Mouse (Mus musculus): Measurements from ENCODE around the gene Uhrf1. TPM values are rescaled to one million over a fixed set of nuclear protein-coding genes. Genes with fewer than 3 reads are reported as not detected.

The Uhrf1 gene
- polyA plus RNA-seq, 1 experiment = 22.6 TPM

DNA sequence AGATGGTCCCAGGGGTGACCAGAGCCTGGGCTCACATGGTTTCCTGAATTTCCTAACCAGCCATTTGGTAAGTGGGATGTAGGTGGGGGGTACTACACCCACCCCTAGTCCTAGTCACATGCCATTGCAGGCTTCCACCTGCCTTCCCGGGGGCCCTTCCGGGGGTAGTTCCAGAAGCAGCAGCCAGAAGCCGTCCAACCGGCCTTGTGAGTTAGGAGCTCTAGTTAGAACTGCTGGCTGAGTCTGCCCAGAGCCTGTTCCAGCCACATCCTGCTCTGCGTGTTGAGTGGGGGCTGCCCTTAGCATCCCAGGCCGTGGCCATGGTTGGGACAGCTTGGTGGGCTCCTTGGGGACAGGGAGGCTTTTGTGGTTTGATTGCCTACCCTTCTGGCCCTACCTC, 5.0 kb downstream of the Uhrf1 start:
- no peaks in the 10 kb centered on the region for H3K27me3 ChIP-seq (replicated peaks)
- H3K36me3 ChIP-seq (replicated peaks; ENCODE audit: low read length) = peaks cover 74% of the 10 kb centered on the region
- H3K9me3 ChIP-seq = no peaks in the 10 kb centered on the region
- no peak overlapping the region for H3K4me3 ChIP-seq (replicated peaks)
- H3K4me1 ChIP-seq = peaks cover 59% of the 10 kb centered on the region
- no peak for TF ChIP-seq GATA1 (IDR thresholded peaks at IDR 0.05; ENCODE audit: borderline replicate concordance, low read length)
- TF ChIP-seq FLI1 (IDR thresholded peaks at IDR 0.05; ENCODE audit: low read length) = no peak

DNA sequence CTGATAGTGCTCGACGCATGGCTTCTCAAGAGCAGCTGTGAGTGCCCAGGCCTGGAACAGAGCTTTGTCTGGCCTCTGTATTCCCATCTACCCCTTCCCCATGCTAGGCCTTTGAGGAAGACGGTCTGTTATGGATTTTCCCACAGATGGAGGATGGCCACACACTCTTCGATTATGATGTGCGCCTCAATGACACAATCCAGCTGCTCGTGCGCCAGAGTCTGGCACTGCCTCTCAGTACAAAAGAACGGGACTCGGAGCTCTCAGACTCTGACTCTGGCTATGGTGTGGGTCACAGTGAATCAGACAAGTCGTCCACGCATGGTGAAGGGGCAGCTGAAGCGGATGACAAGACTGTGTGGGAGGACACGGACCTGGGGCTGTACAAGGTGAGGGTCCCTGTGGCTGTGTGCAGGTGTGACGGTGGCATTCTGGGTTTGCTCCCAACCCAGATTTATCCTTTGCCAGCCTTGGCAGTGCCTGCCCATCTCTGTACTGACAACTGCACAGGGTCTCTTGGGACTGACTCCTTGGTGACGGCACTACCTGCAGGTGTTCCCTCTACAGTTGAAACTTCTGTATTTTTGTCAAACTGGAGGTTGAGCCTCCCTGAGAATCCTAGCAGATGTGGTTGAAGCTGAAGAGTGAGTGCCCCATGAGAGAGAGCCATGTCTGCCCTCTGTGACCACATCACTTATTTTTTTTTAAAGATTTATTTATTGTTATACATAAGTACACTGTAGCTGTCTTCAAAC, 6.2 kb downstream of the Uhrf1 start:
- H3K9me3 ChIP-seq = no peaks in the 10 kb centered on the region
- peaks cover 51% of the 10 kb centered on the region for H3K4me1 ChIP-seq
- H3K36me3 ChIP-seq (replicated peaks; ENCODE audit: low read length) = peaks cover 87% of the 10 kb centered on the region
- no peak for TF ChIP-seq GATA1 (IDR thresholded peaks at IDR 0.05; ENCODE audit: borderline replicate concordance, low read length)
- no peak for TF ChIP-seq FLI1 (IDR thresholded peaks at IDR 0.05; ENCODE audit: low read length)
- H3K27me3 ChIP-seq (replicated peaks) = no peaks in the 10 kb centered on the region
- no peak overlapping the region for H3K4me3 ChIP-seq (replicated peaks)

DNA sequence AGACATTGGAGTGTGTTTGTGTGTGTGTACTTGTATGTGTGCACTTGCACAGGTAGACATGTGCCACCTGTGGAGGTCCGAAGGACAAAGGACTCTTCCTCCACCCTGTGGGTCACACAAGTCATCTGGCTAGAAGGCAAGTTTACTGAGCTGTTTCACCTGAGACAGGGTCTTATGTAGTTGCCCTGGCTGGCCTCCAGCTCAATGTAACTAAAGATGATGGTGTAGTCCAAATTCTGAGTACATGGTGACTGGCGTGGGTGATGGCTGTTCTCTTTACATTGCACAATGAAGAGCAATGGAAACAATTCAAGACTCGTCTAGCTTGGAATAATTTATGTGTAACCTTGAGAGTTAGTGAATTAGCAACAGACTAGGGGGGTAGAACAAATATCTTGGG, 21.3 kb downstream of the Uhrf1 start:
- Histone ChIP-seq H3K9me3 (no peaks in the 10 kb centered on the region), H3K27me3 (replicated peaks) (no peaks in the 10 kb centered on the region), H3K4me3 (replicated peaks) (peak overlapping the region; percentile 42), H3K36me3 (replicated peaks; ENCODE audit: low read length) (peaks cover 43% of the 10 kb centered on the region), H3K4me1 (peaks cover 41% of the 10 kb centered on the region)
- TF ChIP-seq FLI1 (IDR thresholded peaks at IDR 0.05; ENCODE audit: low read length) (no peak), GATA1 (IDR thresholded peaks at IDR 0.05; ENCODE audit: borderline replicate concordance, low read length) (no peak)

DNA sequence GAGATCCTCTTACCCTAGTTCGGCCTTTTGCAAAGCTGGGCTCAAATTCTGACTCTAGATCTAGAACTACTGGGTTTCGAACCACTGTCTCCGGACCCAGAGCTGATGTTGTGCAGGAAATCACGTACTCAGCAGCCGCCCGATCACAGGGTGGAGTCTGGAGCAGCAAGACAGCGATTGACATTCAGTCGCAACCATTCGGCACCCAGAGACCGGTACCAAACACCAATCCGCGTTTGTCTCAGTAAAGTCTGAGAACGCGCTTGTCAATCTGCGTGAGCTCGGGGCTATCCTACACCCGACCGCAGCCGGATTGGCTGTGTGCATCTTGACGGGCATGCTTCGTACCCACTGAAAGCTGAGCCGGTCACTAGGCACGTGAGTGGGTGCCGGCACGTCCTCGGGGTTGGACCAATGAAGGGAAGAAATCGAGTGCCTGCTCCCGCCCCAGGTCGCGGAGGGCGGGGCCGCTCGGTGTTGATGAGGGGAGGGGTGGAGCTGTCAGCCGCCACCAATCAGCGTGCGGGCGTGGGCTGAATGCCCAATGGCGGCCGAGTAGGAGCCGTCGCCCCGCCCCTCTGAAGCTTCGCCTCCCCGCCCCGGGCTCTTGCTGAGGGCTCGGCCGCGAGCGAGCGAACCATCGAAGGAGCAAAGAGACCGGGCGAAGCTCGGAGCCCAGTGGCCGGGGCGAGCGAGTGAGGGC, 22.5 kb downstream of the Uhrf1 start, which contains the start of gene Kdm4b:
Gene Kdm4b (plus strand): TSS at position 613 of the 703 bp plus-strand sequence.
- H3K27me3 ChIP-seq (replicated peaks) = no peaks in the 10 kb centered on the region
- peak within 1 kb of the TSS; percentile 96 for H3K4me3 ChIP-seq (replicated peaks)
- H3K36me3 ChIP-seq (replicated peaks; ENCODE audit: low read length) = peaks cover 38% of the 10 kb centered on the region
- no peaks in the 10 kb centered on the region for H3K9me3 ChIP-seq
- peaks cover 53% of the 10 kb centered on the region for H3K4me1 ChIP-seq
- TF ChIP-seq GATA1 (IDR thresholded peaks at IDR 0.05; ENCODE audit: borderline replicate concordance, low read length) (no peak), FLI1 (IDR thresholded peaks at IDR 0.05; ENCODE audit: low read length) (no peak)

DNA sequence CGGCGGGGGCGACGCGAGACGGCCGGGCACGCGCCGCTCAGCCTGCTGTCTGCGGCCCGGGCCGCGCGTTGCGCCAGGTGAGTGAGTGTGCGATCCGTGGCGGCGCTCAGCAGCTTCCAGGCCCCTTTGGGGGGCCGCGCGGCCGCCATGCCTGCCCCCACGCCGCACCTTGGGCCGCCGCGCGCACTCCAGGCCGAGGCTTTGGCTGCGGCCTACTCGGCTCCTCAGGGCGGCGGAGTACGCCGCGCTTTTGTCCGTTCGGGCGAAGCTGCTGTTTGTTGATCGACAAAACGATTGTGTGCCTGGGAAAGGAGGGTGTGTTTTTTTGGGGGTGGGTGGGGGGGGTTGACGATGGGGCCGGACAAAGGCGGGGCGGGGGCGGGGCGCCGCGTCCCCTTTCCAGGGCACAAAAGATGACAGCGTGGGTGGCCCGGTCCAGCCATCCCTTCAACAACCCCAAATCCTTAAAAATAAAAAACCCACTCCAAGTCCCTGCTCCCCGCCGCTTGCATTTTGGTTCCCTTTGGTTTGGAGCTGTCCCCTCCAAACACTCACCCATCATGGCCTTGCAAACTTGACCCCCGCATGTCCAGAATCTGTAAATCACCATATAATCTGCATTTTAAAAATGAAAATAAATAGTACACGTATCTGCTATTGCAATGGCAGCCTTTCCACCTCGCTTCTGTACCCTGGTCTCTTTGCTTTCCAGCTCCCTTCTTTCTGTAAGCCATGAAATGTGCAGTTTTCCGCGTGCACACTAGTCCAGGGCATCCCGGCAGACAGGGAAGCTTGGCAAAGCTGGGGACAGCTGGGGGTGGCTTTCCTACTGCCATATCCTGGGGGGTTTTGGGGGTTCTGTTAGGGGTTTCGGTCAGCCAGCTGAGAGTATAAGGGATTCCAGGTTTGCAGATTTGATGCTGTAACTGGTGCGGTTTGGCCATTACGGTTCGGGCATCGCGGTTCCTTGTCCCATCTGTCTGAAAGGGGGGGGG, 23.3 kb downstream of the Uhrf1 start:
- Histone ChIP-seq H3K9me3 (no peaks in the 10 kb centered on the region), H3K36me3 (replicated peaks; ENCODE audit: low read length) (peaks cover 38% of the 10 kb centered on the region), H3K27me3 (replicated peaks) (no peaks in the 10 kb centered on the region), H3K4me3 (replicated peaks) (peak overlapping the region; percentile 96), H3K4me1 (peaks cover 61% of the 10 kb centered on the region)
- TF ChIP-seq GATA1 (IDR thresholded peaks at IDR 0.05; ENCODE audit: borderline replicate concordance, low read length) = no peak
- no peak for TF ChIP-seq FLI1 (IDR thresholded peaks at IDR 0.05; ENCODE audit: low read length)

DNA sequence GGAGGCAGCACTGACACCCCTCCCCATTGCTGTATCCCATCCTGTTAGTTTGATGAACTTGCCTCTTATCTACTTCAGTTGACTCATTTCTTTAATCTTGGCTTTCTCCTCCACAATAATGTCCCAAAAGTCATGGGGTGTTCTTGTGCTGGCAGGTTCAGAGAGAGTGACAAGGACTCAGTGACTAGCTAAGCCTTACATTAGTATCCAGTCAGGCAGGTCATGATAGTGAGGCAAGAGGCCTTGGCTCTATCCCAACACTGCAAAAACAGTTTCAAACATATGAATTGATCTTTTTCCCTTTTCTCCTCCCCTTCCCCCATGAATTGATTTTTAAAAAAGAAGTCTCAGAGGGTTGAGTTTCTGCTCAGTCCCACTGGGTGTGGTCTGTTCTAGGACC, 26.1 kb downstream of the Uhrf1 start:
- TF ChIP-seq FLI1 (IDR thresholded peaks at IDR 0.05; ENCODE audit: low read length) (no peak), GATA1 (IDR thresholded peaks at IDR 0.05; ENCODE audit: borderline replicate concordance, low read length) (no peak)
- Histone ChIP-seq H3K36me3 (replicated peaks; ENCODE audit: low read length) (peaks cover 33% of the 10 kb centered on the region), H3K27me3 (replicated peaks) (no peaks in the 10 kb centered on the region), H3K4me1 (peaks cover 86% of the 10 kb centered on the region), H3K9me3 (no peaks in the 10 kb centered on the region), H3K4me3 (replicated peaks) (peak overlapping the region; percentile 60)

DNA sequence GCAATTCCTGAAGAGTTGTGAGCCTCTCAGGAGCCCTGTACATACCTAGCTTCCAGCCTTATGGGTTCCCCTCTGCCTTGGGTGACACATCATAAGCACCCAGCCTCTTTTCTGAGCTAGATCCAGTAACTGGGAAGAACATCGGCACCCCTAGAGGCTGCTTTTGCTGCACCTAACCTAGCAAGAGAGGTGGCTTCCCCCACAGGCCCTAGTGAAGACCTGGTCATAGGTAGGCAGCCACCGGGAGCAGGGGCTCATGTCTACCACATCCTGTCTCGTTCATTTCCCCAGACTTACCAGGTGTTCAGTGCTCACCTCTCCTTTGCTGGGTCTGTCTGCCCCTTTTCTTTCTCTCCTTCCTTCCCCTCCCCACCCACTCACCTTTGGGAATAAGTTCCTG, 27.2 kb downstream of the Uhrf1 start:
- H3K36me3 ChIP-seq (replicated peaks; ENCODE audit: low read length) = peaks cover 39% of the 10 kb centered on the region
- no peak overlapping the region for H3K4me3 ChIP-seq (replicated peaks)
- H3K27me3 ChIP-seq (replicated peaks) = no peaks in the 10 kb centered on the region
- H3K9me3 ChIP-seq = no peaks in the 10 kb centered on the region
- peaks cover 87% of the 10 kb centered on the region for H3K4me1 ChIP-seq
- no peak for TF ChIP-seq GATA1 (IDR thresholded peaks at IDR 0.05; ENCODE audit: borderline replicate concordance, low read length)
- TF ChIP-seq FLI1 (IDR thresholded peaks at IDR 0.05; ENCODE audit: low read length) = no peak

DNA sequence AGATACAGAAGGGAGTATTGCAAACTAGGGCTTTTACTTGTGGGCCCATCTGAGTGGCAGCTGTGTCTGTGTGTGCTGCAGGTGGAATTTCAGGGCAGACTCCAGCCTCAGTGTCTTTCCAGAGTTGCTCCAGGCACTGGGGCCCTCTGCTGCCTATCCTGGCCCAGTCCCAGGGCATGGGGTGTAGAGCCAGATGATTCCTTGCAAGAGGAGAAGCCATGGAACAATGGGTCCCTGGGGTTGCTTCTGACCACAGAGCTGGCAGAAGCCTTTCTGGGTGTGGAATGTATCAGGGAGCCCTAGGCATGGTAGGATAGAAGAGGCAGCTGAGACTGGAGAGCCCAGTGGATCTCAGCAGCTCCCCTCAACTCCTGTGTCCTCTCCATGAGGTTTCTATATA, 28.1 kb downstream of the Uhrf1 start:
- no peak for TF ChIP-seq GATA1 (IDR thresholded peaks at IDR 0.05; ENCODE audit: borderline replicate concordance, low read length)
- TF ChIP-seq FLI1 (IDR thresholded peaks at IDR 0.05; ENCODE audit: low read length) = no peak
- Histone ChIP-seq H3K36me3 (replicated peaks; ENCODE audit: low read length) (peaks cover 46% of the 10 kb centered on the region), H3K9me3 (no peaks in the 10 kb centered on the region), H3K4me3 (replicated peaks) (no peak overlapping the region), H3K4me1 (peaks cover 96% of the 10 kb centered on the region), H3K27me3 (replicated peaks) (no peaks in the 10 kb centered on the region)

DNA sequence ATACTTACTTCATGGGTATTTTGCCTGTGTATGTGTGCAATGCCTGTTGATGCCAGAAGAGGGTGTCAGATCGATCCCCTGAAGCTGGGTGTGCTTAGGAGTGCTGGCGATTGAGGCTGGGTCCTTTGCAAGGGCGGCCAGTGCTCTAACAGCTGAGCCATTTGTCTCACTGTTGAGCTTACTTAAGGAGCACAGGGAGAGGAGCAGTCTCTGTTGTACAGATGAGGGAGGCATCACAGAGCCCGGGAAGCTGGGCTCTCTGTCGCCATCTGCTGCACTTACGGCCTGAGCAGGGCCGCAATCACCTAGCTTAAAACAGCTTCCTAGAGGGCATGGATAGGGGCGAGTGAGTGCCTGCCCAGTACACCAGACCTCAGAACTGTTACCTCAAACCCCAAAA, 29.9 kb downstream of the Uhrf1 start:
- Histone ChIP-seq H3K36me3 (replicated peaks; ENCODE audit: low read length) (peaks cover 46% of the 10 kb centered on the region), H3K9me3 (no peaks in the 10 kb centered on the region), H3K27me3 (replicated peaks) (no peaks in the 10 kb centered on the region), H3K4me1 (peaks cover 98% of the 10 kb centered on the region), H3K4me3 (replicated peaks) (no peak overlapping the region)
- TF ChIP-seq GATA1 (IDR thresholded peaks at IDR 0.05; ENCODE audit: borderline replicate concordance, low read length) = no peak
- no peak for TF ChIP-seq FLI1 (IDR thresholded peaks at IDR 0.05; ENCODE audit: low read length)
